Mouse (Mus musculus) heart, embryonic 13.5 days (tissue): ENCODE results near the gene Agmat. TPM values are rescaled to one million over a fixed set of nuclear protein-coding genes. Genes with fewer than 3 reads are reported as not detected.
"Not testable (repeated sequence)": the region's sequence is repeated elsewhere in the genome, so short reads cannot be mapped to it uniquely, and the experiment has no call there.

Experiments
- ATAC-seq: fragments of 200-750 bp; cut with Nextera tagmentation; 2 replicates; pipeline ENCODE4 v1.8.0; 2017; ENCODE audit warnings: moderate TSS enrichment; ENCODE audit not compliant: insufficient number of reproducible peaks, low FRiP score, low TSS enrichment; ENCODE audit errors: extremely low read depth
- H3K27ac ChIP-seq: fragments of 300-500 bp; sonication (generic); replicated peaks from 2 replicates; pipeline ENCODE4 v1.5.1; 2015; ENCODE audit warnings: moderate library complexity, mild to moderate bottlenecking, inconsistent platforms
- H3K27me3 ChIP-seq: fragments of 300-500 bp; sonication (generic); replicated peaks from 2 replicates; pipeline ENCODE4 v1.6.1; 2015; ENCODE audit warnings: mild to moderate bottlenecking, inconsistent platforms
- H3K36me3 ChIP-seq: fragments of 300-500 bp; sonication (generic); 2 replicates; pipeline ENCODE4 v1.6.1; 2015; ENCODE audit warnings: mild to moderate bottlenecking, inconsistent platforms
- H3K4me1 ChIP-seq: fragments of 300-500 bp; sonication (generic); 2 replicates; pipeline ENCODE4 v1.6.1; 2015; ENCODE audit warnings: inconsistent platforms
- H3K4me2 ChIP-seq: fragments of 300-500 bp; sonication (generic); 2 replicates; pipeline ENCODE4 v1.6.1; 2015; ENCODE audit warnings: inconsistent platforms, mild to moderate bottlenecking, moderate library complexity
- H3K4me3 ChIP-seq: fragments of 300-500 bp; sonication (generic); 2 replicates; pipeline ENCODE4 v1.5.1; 2015; ENCODE audit warnings: moderate library complexity, mild to moderate bottlenecking, inconsistent platforms
- H3K9ac ChIP-seq: fragments of 300-500 bp; sonication (generic); 2 replicates; pipeline ENCODE4 v1.6.1; 2015; ENCODE audit warnings: inconsistent platforms, mild to moderate bottlenecking, moderate library complexity
- H3K9me3 ChIP-seq: fragments of 300-500 bp; sonication (generic); 2 replicates; pipeline ENCODE4 v1.6.1; 2016; ENCODE audit warnings: inconsistent platforms
- WGBS: fragments of 180-500 bp; shearing (Covaris S2); methylation state at CpG from one replicate; pipeline ENCODE4 v1.1.7; 2015; ENCODE audit warnings: mixed read lengths; 5-methylcytosine and 5-hydroxymethylcytosine counted together
- polyA plus RNA-seq: library from polyadenylated mRNA; unstranded; fragments of >200 nt; fragmentation: Nextera tagmentation; extraction: Ambion mirVana; gene quantifications from 2 replicates; pipeline ENCODE4 v1.2.1, GENCODE M21; 2015

The Agmat gene
- polyA plus RNA-seq, 1 experiment from 2014 or later: 1.0 TPM

DNA sequence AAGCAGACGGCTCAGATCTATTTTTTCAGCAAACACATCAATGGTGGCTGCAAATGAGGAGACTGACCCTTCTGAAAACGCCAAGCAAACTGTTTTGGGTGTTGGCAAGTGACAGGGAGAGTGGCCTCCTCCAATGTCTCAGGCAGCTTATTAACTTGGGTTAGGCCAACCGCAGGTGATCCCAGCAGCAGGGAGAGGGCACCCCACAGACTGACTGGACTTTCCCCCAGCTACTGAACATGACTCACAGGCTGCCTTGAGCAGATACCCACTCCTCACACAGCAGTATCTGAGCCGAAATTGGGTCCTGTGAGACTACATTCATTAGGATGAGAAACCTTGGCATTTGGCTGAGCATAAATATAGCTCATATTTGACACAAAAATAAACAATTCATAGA is 14.5 kb downstream of the Agmat start:
- peaks cover 13% of the 10 kb centered on the region for H3K4me1 ChIP-seq
- H3K27ac ChIP-seq: no peak overlapping the region
- H3K27me3 ChIP-seq: no peaks in the 10 kb centered on the region
- peaks cover 48% of the 10 kb centered on the region for H3K36me3 ChIP-seq
- WGBS: 73% methylated on average over 4 of the region's 4 CpGs
- no peak overlapping the region for H3K4me2 ChIP-seq
- no peaks in the 10 kb centered on the region for H3K9me3 ChIP-seq
- H3K4me3 ChIP-seq: no peak overlapping the region
- H3K9ac ChIP-seq: no peak overlapping the region
- ATAC-seq: no peak

DNA sequence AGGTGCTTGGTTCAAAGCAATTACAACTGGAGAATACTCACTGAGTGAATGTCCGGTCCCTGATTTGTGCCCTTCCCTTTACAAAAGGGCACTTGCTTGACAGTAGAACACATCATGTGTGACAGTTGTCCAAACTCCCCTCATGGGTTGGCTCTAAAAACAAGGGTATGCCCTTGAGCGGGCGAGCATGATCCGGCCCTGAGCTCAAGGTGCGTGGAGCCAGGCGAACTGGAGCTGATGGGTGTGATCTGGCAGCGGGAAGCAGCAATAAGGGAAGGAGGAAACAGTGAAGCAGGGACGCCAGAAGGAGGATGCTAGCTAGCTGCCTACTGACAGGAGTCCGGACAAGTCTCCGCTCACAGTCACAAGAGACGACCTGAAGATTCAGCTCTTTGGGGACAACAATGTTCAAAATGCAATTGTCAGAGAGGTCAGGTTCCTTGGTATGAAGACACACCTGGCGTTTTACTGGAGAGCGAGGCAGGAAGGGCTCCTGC is 15.7 kb downstream of the Agmat start:
- ATAC-seq: no peak
- Histone ChIP-seq H3K4me3 (no peak overlapping the region), H3K4me1 (peaks cover 25% of the 10 kb centered on the region), H3K9me3 (no peaks in the 10 kb centered on the region), H3K4me2 (no peak overlapping the region), H3K36me3 (peaks cover 50% of the 10 kb centered on the region), H3K27ac (no peak overlapping the region), H3K27me3 (no peaks in the 10 kb centered on the region), H3K9ac (no peak overlapping the region)
- WGBS: 89% methylated on average over 13 of the region's 13 CpGs

DNA sequence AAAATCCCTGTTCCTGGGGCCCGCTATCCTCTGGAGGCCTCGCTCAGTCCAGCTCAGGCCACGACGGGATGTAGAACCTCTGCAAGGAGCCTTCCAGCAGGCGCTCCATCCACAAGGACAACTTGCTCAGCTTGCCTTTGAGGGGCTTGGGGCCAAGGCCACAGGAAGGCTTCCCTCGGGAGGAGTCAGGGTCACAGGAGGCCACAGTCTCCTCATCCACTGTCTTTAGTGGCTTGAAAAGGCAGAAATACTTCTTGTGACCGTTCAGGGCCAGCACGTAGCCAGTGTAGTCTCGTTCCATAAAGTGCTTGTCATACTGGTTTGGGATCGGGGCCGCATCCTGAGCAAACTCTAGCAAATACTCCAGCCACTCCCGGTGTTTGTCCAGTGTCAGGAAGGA is 17.0 kb downstream of the Agmat start:
- no peak overlapping the region for H3K4me2 ChIP-seq
- H3K9me3 ChIP-seq: no peaks in the 10 kb centered on the region
- no peak overlapping the region for H3K4me3 ChIP-seq
- H3K36me3 ChIP-seq: peaks cover 54% of the 10 kb centered on the region
- H3K27me3 ChIP-seq: no peaks in the 10 kb centered on the region
- H3K9ac ChIP-seq: no peak overlapping the region
- ATAC-seq: no peak
- 88% methylated on average over 12 of the region's 12 CpGs for WGBS
- peaks cover 38% of the 10 kb centered on the region for H3K4me1 ChIP-seq
- H3K27ac ChIP-seq: no peak overlapping the region

DNA sequence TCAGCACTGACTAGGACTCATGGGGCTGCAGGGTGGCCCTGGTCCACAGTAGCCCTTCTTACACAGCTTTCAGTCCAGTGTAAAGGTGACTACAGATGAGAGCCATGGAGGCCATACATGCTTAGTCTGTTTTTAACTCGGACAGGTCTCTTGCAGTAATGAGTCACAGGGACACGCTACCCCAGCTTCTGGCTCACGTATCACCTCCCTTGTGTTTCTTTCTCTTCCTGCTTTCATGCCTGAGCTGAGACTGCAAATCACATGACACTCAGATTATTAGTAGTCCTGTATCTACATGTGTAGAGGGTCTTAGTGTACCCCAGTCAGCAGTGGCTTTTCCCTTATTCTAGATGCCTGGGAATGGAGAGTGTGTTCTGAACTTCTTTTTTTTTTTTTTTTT is 18.5 kb downstream of the Agmat start:
- no peak overlapping the region for H3K4me2 ChIP-seq

DNA sequence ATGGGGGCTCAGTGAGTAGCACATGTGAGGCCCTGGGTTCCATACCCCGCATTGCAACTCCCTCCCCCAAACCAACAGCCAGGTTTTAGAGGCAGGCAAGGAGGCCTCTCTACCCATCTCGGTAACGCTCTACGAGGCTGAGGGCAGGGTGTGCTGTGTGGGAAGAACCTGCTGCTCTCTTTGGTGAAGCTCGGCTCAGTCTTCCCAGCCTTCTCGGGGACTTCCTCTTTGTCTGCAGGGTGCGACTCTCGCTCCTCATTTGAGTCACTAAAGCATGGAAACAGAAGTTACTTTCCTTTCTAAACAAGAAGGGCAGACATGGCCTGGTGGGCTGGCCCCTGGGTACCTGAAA is 19.8 kb downstream of the Agmat start:
- peaks cover 76% of the 10 kb centered on the region for H3K36me3 ChIP-seq
- H3K9me3 ChIP-seq: no peaks in the 10 kb centered on the region
- H3K27ac ChIP-seq: peak overlapping the region; percentile 93
- peak overlapping the region; percentile 57 for H3K4me2 ChIP-seq
- 69% methylated on average over 8 of the region's 8 CpGs for WGBS
- peak overlapping the region; percentile 58 for H3K9ac ChIP-seq
- H3K4me1 ChIP-seq: peaks cover 46% of the 10 kb centered on the region
- H3K4me3 ChIP-seq: peak overlapping the region; percentile 17; the same call in 1 of the 2 replicates
- ATAC-seq: no peak
- no peaks in the 10 kb centered on the region for H3K27me3 ChIP-seq

More for the DNA sequence above, 18.5 kb downstream of the Agmat start:
- ATAC-seq: no peak
- no peak overlapping the region for H3K9ac ChIP-seq
- WGBS: 89% methylated on average over 3 of the region's 3 CpGs
- H3K4me3 ChIP-seq: no peak overlapping the region
- H3K27ac ChIP-seq: no peak overlapping the region
- peaks cover 41% of the 10 kb centered on the region for H3K4me1 ChIP-seq
- no peaks in the 10 kb centered on the region for H3K9me3 ChIP-seq
- H3K36me3 ChIP-seq: peaks cover 69% of the 10 kb centered on the region
- no peaks in the 10 kb centered on the region for H3K27me3 ChIP-seq

DNA sequence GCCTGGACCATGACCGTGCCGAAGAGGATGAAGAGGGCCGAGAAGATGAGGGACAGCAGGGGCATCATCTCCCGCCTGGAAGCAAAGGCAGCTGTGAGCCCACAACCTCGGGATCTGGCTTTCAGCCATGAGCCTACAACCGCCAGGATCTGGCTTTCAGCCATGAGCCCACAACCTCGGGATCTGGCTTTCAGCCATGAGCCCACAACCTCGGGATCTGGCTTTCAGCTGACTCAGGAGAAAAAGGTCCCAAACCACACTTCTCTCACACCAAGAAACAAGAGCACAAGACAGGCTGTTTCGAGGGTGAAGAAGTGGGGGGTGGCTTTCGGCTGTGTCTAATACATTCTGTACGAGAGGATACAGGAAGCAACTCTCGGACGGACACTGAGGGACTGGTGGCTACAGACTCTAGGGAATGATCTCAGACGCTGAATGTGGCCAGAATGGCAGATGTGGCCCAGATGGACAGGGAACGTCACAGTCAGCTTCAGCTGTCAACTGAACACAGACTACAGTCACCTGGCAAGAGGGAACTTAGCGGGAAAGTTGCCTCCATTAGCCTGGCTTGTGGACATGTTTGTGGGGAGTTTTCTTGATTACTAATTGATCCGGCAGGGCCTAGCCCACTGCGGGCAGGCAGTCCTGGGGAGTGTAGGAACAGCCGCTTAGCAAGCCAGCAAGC is 20.3 kb downstream of the Agmat start:
- H3K9me3 ChIP-seq: no peaks in the 10 kb centered on the region
- peak overlapping the region; percentile 57 for H3K4me2 ChIP-seq
- no peaks in the 10 kb centered on the region for H3K27me3 ChIP-seq
- WGBS: 31% methylated on average over 19 of the region's 19 CpGs
- peak overlapping the region; percentile 58 for H3K9ac ChIP-seq
- peak overlapping the region; percentile 93 for H3K27ac ChIP-seq
- peaks cover 76% of the 10 kb centered on the region for H3K36me3 ChIP-seq
- peak; percentile 25; the same call in 1 of the 2 replicates for ATAC-seq
- H3K4me1 ChIP-seq: peaks cover 46% of the 10 kb centered on the region
- H3K4me3 ChIP-seq: peak overlapping the region; percentile 17

DNA sequence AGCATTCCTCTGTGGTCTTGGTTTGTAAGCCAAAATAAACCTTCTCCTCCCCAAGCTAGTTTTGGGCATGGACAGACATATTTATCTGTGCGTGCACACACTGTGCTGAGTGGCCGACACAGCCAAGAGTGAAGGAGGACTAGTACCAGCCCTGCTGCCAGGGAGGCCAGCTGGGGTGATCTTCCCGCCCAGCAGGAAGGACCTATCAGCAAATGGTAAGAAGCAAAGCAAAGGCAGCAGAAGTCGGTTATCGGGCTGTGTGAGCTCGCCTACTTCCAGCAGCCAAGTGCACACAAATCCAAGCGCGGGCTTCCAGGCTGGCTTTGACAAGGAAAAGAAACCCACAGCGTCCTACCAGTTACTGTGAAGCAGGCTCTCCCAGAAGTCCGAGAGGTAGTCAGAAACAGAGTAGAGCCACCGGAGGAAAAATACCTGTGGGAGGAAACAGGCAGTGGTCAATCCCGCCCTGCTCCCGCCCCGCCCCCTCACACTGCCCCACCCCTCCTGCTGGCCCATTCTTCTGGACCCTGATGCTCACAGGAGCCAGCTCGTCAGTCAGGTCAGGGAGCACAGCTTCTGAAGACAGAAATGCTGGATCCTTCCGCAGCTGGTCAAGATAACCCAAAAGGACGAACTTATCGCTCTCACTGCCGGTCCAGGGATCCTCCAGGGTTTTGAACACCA is 21.0 kb downstream of the Agmat start:
- peaks cover 46% of the 10 kb centered on the region for H3K4me1 ChIP-seq
- peak overlapping the region; percentile 17; the same call in 1 of the 2 replicates for H3K4me3 ChIP-seq
- H3K9me3 ChIP-seq: no peaks in the 10 kb centered on the region
- no peaks in the 10 kb centered on the region for H3K27me3 ChIP-seq
- peaks cover 76% of the 10 kb centered on the region for H3K36me3 ChIP-seq
- peak; percentile 68; the same call in 1 of the 2 replicates for ATAC-seq
- H3K4me2 ChIP-seq: peak overlapping the region; percentile 57
- WGBS: 34% methylated on average over 19 of the region's 19 CpGs
- peak overlapping the region; percentile 65; the same call in 1 of the 2 replicates for H3K9ac ChIP-seq
- H3K27ac ChIP-seq: peak overlapping the region; percentile 93

DNA sequence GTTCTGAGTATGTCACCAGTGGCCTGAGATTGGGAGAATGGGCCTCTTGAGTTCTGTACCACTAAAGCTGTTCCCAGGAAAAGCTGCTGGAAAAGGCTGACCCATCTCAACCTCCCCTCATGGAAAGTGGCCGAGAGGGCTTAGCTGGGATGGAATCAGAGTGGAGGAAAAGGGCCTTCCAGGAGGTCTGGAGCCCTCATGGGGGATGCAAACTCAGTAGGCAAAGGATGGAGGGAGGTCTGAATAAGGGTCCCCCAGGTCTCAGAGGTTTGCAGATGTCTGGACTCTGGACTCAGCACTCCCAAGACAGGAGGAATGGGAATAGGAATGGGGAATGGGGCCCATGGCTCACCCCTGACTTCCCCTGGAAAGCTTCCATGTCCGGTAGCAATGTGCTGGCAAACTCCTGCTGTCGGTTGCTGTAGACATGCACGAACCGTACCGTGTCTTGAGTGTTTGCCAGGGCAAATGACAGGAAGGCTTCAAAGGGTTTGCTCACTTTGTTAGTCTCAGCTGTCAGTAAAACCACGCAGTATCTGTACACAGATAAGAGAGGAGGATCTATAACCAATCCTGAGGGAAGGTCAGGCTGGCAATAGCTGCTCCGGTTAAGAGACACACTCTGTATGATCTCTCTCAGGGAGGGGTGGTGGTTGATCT is 23.2 kb downstream of the Agmat start:
- H3K36me3 ChIP-seq: peaks cover 76% of the 10 kb centered on the region
- 44% methylated on average over 8 of the region's 8 CpGs for WGBS
- no peaks in the 10 kb centered on the region for H3K9me3 ChIP-seq
- no peaks in the 10 kb centered on the region for H3K27me3 ChIP-seq
- no peak overlapping the region for H3K9ac ChIP-seq
- no peak for ATAC-seq
- H3K27ac ChIP-seq: no peak overlapping the region
- H3K4me1 ChIP-seq: peaks cover 46% of the 10 kb centered on the region
- H3K4me2 ChIP-seq: no peak overlapping the region
- H3K4me3 ChIP-seq: no peak overlapping the region

DNA sequence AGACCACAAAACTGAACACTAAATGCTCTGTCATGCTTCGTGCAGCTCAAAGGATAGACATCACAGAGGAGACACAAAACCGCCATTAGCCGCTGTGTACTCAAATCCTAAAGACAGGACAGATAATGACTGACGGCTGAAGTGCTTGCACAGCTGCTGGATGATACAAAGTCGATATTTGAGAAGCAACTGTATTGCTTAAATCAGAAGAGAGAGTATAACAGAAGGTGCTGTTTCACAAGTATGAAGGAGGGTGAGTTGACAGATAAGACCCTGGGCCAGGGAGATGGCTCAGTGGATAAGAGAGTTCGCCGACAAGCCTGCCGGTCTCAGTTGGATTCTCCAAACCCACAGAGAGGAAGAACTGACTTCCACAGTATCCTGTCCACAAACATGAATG is 25.4 kb downstream of the Agmat start:
- Histone ChIP-seq H3K9me3 (no peaks in the 10 kb centered on the region), H3K36me3 (peaks cover 87% of the 10 kb centered on the region), H3K9ac (no peak overlapping the region), H3K27me3 (no peaks in the 10 kb centered on the region), H3K4me3 (no peak overlapping the region), H3K4me1 (peaks cover 34% of the 10 kb centered on the region), H3K27ac (no peak overlapping the region), H3K4me2 (no peak overlapping the region)
- 87% methylated on average over 8 of the region's 8 CpGs for WGBS
- ATAC-seq: no peak

DNA sequence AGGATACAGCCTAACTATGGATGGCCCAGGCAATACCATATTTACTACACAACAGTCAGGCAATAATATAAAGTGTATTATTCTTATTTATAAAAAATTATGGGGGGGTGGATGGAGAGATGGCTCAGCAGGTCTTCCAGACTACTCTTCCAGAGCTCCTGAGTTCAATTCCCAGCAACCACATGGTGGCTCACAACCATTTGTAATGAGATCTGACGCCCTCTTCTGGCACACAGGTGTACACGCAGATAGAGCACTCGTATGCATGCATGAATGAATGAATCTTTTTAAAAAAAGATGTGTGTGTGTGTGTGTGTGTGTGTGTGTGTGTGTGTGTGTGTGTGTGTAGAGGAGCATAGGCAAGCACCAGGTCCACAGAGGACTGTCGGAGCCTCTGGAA is 26.5 kb downstream of the Agmat start:
- not testable (repeated sequence) for H3K27me3 ChIP-seq, H3K9me3 ChIP-seq, H3K4me2 ChIP-seq, H3K4me3 ChIP-seq, ATAC-seq, H3K27ac ChIP-seq, H3K9ac ChIP-seq
- H3K4me1 ChIP-seq: peaks cover 22% of the 10 kb centered on the region
- 85% methylated on average over 3 of the region's 4 CpGs for WGBS
- H3K36me3 ChIP-seq: peaks cover 99% of the 10 kb centered on the region

DNA sequence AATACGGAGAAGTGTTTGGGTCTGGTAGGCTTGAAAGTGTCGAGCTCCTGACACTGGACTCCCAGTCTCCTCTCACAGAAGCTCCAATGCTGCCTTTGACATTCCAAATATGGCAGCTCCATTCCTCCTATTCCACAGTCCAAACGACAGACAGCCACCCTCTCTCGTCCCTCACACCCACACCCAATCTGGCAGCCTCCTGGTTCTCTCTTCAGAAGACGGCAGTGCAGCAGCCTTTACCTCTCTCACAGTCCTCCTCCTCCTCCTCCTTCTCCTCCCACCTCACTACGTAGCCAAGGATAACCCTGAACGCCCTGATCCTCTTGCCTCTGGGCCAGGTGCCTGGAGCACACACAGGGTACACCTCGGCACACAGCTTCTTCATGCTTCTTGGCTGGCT is 33.4 kb downstream of the Agmat start:
- H3K27ac ChIP-seq: no peak overlapping the region
- no peaks in the 10 kb centered on the region for H3K27me3 ChIP-seq
- H3K4me1 ChIP-seq: no peaks in the 10 kb centered on the region
- ATAC-seq: no peak
- H3K9ac ChIP-seq: no peak overlapping the region
- no peak overlapping the region for H3K4me3 ChIP-seq
- H3K9me3 ChIP-seq: no peaks in the 10 kb centered on the region
- peaks cover 98% of the 10 kb centered on the region for H3K36me3 ChIP-seq
- WGBS: 67% methylated on average over 8 of the region's 8 CpGs
- H3K4me2 ChIP-seq: no peak overlapping the region
